Mouse (Mus musculus) bone marrow macrophage, adult 2 months (primary cell): ENCODE measurements at regions not wholly inside any gene's neighbourhood (a gene's known extent, or its start where the extent isn't known, plus 50 kb on each side); places are given as distances from the start of the nearest gene placed in this dataset.

Experiments
- CTCF ChIP-seq: IDR thresholded peaks from 2 replicates; pipeline ENCODE4 v1.5.1; 2012; ENCODE audit warnings: low read depth, mild to moderate bottlenecking, low read length, moderate library complexity
- POLR2A ChIP-seq: IDR thresholded peaks from 2 replicates; pipeline ENCODE4 v1.6.1; 2012; ENCODE audit warnings: mild to moderate bottlenecking, low read depth, low read length, borderline replicate concordance

DNA sequence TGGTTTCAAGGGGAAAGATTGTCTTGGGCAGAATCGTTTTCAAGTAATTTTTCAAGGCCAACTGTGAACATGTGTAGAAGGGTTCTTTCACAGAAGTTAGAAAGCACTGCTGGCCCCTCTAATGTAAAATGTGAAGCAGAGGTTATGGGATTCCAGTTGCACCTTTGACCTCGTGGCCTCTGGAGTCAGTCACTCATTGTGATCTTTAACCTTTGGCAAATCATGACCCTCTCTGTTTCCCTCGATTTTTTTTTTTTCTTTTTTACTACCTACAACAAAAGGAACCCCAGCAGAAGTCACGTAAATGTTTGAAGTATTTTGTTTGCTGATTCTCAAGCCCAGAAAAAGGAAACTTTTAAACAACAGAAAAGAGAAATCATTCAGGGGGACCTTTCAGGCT, 234.8 kb upstream of the Gpc5 start:
- TF ChIP-seq CTCF = no peak
- no peak for TF ChIP-seq POLR2A
